Mouse (Mus musculus) bone marrow macrophage, adult 2 months (primary cell): ENCODE results near the gene Etl4. TPM values are rescaled to one million over a fixed set of nuclear protein-coding genes. Genes with fewer than 3 reads are reported as not detected.

Experiments used
- H3K27ac ChIP-seq: 2 replicates; pipeline ENCODE4 v1.5.1; 2012; ENCODE audit warnings: low read depth, low read length; ENCODE audit not compliant: insufficient read depth
- H3K4me1 ChIP-seq: 2 replicates; pipeline ENCODE4 v1.6.1; 2012; ENCODE audit warnings: low read length; ENCODE audit not compliant: control insufficient read depth, insufficient read depth
- H3K4me3 ChIP-seq: 2 replicates; pipeline ENCODE4 v1.5.1; 2012; ENCODE audit warnings: mild to moderate bottlenecking, low read length, moderate library complexity; ENCODE audit not compliant: insufficient read depth
- CTCF ChIP-seq: IDR thresholded peaks from 2 replicates; pipeline ENCODE4 v1.5.1; 2012; ENCODE audit warnings: low read depth, mild to moderate bottlenecking, low read length, moderate library complexity
- POLR2A ChIP-seq: IDR thresholded peaks from 2 replicates; pipeline ENCODE4 v1.6.1; 2012; ENCODE audit warnings: mild to moderate bottlenecking, low read depth, low read length, borderline replicate concordance
- polyA plus RNA-seq: library from polyadenylated mRNA; stranded (reverse); fragments of >200 nt; gene quantifications from 2 replicates; pipeline ENCODE4 v1.2.4, GENCODE M21; 2012; ENCODE audit not compliant: missing spikeins, insufficient read depth, insufficient read length

The Etl4 gene
- polyA plus RNA-seq, 1 experiment, result 7.3 TPM

DNA sequence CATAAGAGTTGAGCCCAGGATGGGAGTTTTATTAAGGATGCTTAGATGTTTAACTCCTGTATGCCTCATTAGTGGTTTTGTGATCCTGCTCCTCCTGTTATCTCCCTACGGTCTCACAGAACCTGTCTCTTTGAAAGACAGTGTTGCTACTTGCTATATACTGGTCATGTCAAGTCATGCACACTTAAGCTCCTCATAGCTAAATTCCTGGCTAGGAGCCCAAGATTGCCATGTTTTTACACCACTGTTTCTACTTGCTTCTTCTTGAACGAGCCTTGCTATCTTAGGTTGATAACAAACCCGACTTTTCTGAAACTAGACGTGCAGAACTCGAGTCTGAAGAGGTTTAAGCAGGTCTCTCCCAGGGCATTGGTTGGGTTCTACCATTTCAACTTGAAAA lies 710.3 kb downstream of the Etl4 start:
- Histone ChIP-seq H3K4me1 (no peaks in the 10 kb centered on the region), H3K27ac (no peak overlapping the region), H3K4me3 (no peak overlapping the region)
- TF ChIP-seq CTCF (no peak), POLR2A (no peak)

DNA sequence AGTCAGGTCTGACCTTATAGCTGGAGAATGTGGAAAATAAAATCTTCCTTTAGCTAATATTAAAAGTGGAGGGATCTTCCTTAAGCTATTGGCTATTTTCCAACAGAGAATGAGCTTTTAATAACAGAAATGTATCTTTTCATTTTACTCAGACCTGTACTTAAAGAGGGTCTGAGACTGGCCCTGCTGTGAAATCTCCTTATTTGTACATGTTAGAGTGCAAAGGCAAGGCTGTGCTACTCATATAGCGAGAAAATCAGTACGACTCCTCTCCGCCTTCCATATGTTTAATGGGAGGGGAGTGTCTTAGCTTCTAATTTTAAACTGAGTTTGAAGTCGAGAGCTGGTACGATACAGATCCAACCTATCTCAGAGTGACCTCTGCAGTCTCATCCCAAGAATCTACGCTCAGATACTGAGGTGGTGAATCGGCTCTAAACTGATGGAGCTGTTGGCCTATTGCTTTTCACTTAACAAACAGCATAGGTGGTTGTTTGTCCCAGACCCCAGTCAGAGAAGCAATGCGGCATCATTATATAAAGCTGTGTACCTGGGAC lies 719.7 kb downstream of the Etl4 start:
- no peak for TF ChIP-seq CTCF

DNA sequence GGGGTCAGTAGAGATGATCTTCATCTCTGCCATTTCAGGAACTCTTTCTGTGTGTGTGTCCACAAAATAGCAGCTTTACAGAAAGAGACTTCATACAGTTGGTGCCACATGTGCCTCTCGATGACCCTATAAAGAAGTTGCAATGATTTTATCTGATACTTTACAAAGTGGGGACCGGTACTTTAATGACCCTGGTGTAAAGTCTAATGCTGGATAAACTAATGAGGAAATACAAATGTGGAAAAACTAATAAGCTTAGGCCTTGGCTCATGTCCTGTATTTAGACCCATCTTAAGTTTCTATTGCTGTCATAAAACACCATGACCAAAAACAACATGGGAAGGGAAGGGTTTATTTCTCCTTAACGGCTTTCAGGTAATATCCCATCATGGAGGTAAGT lies 729.0 kb downstream of the Etl4 start:
- Histone ChIP-seq H3K4me3 (no peak overlapping the region), H3K27ac (no peak overlapping the region), H3K4me1 (no peaks in the 10 kb centered on the region)
- TF ChIP-seq CTCF, result no peak
- no peak for TF ChIP-seq POLR2A

More for the DNA sequence above, 719.7 kb downstream of the Etl4 start:
- Histone ChIP-seq H3K4me1 (no peaks in the 10 kb centered on the region), H3K27ac (no peak overlapping the region), H3K4me3 (no peak overlapping the region)

DNA sequence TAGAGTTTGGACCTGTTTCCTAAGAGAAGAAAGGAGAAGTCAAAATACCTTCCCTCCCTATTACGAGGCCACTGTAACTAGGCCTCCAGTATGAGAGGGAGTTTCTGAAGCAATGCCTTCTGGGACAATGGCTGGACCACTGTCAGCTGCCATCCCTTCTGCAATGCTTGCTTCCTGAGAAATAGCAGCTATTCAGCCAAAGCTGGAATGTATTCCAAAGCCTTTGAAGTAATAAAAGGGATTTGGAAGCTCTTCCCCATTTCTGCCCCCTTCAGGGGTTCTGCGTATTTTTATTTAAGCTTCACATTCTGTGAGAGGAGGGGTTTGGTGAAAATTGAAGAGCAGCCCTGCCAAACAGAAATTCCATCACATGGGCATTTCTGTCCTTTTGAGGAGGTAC lies 730.1 kb downstream of the Etl4 start:
- no peak overlapping the region for H3K4me3 ChIP-seq
- TF ChIP-seq CTCF (no peak), POLR2A (no peak)
- no peaks in the 10 kb centered on the region for H3K4me1 ChIP-seq
- H3K27ac ChIP-seq, result no peak overlapping the region

DNA sequence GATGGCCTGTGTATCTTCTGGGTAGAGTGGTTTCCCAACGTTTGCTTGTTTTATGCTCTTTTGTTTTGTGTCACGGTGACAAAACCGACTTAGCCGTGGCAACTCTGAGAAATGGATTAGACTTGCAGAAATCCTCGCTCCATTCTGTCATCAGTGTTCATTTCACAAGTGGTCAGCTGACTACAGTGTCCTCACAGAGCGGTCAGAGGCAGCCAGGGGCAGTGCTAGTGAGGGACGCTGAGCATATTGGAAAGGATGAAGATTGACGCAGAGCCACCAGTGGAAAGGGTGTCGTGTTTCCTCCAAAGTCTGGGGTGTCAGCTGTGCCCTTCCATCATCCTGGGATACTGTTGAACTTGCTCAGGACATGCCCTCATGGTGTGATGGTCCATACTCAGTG lies 733.2 kb downstream of the Etl4 start:
- TF ChIP-seq POLR2A, result no peak
- TF ChIP-seq CTCF, result no peak
- H3K4me1 ChIP-seq, result no peaks in the 10 kb centered on the region
- no peak overlapping the region for H3K4me3 ChIP-seq
- no peak overlapping the region for H3K27ac ChIP-seq

DNA sequence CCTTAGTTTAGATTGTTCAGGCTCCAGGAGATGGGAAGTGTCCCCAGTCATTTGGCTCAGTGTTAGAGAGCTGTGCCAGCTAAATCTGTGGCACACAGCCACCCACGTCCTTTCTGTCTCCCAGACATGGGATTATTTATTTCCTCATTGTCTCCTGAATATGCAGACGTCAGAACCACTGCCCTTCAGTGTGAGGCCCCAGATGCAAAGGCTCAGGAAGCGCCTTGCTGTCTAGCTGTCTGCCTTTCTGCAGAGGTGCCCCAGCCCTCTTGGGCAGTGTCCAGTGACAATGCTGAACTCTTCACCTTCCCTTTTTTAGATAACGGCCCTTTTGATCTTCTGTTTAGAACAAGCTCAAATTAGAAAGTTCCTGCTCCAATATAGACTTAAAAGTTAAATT lies 740.2 kb downstream of the Etl4 start:
- H3K4me1 ChIP-seq, result no peaks in the 10 kb centered on the region
- H3K4me3 ChIP-seq, result no peak overlapping the region
- TF ChIP-seq CTCF, result no peak
- TF ChIP-seq POLR2A, result no peak
- no peak overlapping the region for H3K27ac ChIP-seq

DNA sequence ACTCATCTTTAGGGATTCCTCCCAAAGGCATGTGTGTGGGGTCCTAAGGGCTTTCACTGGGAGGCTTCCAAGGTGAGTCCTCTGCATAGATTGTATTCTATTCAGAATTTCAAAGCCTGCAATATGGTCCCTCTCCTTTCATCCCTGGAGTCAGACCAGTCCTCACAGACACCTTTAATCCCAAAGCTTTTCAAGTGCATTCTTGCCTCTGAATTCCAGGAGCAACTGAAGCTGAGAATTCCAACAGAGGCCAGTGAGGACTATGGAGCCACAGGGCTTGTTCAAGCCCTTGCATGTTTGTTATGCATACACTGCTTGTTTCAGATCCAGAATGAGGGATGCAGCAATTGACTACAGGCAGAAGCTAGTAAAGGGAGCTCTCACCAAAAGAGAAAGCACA lies 743.5 kb downstream of the Etl4 start:
- Histone ChIP-seq H3K4me1 (no peaks in the 10 kb centered on the region), H3K27ac (no peak overlapping the region), H3K4me3 (no peak overlapping the region)
- TF ChIP-seq CTCF, result no peak
- TF ChIP-seq POLR2A, result no peak

DNA sequence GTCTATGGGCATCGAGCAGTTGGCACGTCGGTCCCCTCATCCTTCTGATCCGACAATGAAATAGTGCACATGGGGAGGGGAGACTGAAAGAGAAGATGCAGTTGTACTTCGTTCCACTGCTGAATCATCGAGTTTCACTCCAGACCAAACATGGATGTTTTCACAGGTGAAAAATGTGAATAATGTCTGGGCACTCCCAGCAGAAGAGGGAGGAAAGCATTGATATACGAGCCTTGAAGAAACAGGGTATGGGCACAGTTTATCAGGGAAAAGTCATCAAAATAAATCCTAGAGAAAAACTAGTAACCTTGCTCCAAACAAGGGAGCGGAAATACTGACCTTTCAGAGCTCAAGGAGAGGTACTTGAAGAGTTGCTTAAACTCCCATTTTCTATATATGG lies 744.5 kb downstream of the Etl4 start:
- TF ChIP-seq POLR2A (no peak), CTCF (no peak)
- Histone ChIP-seq H3K4me3 (no peak overlapping the region), H3K4me1 (no peaks in the 10 kb centered on the region), H3K27ac (no peak overlapping the region)

DNA sequence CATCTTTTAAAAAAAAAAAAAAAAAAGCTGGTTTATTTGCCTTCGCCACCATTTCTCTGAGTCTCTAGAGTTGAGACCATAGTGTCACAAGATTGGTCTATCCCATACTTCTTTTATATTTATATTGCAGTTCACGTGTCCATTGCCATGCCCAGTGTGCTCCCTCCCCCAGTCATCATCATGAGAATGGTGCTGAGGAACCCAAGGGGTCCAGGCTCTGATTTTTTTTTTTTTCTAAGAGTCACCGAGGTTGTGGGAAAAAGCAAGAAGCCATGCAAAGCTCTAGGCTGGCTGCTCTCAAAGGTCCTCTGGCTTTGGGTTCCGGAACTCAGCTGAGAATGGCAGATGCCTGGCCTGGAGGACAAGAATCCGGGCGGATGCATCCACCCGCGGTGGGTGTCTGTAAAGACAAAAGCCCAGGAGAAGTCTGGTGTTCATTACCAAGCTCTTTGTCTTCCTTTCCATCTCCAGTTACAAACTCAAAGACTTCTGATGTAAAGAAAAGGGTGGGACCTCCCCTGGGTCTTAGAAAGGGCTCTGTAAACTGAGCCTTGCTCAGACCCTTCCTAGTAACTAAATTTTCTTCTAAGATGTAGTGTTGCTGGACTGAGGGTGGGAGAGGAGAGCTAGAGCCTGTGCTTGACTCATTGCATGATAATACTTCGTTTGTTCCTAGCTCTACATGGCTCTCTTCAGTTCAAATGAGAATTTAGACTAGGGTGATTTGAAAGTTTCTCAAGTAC lies 745.2 kb downstream of the Etl4 start:
- H3K27ac ChIP-seq, result no peak overlapping the region
- TF ChIP-seq CTCF, result no peak
- TF ChIP-seq POLR2A, result no peak
- no peak overlapping the region for H3K4me3 ChIP-seq
- H3K4me1 ChIP-seq, result no peaks in the 10 kb centered on the region

DNA sequence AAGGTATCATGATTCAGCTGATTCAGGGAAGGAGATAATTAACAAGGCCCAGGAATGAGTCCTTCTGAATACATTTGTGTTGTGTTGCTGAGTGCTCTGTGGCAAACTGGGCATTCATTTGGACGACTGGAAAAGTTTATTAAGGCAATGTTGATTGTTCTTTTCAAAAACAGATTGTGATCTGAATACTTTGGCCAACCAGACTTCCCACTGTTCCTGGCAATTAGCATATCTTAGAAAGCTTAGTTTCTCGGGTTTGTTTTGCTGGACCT lies 745.7 kb downstream of the Etl4 start:
- no peak overlapping the region for H3K4me3 ChIP-seq
- TF ChIP-seq CTCF (no peak), POLR2A (no peak)
- no peak overlapping the region for H3K27ac ChIP-seq
- H3K4me1 ChIP-seq, result no peaks in the 10 kb centered on the region

DNA sequence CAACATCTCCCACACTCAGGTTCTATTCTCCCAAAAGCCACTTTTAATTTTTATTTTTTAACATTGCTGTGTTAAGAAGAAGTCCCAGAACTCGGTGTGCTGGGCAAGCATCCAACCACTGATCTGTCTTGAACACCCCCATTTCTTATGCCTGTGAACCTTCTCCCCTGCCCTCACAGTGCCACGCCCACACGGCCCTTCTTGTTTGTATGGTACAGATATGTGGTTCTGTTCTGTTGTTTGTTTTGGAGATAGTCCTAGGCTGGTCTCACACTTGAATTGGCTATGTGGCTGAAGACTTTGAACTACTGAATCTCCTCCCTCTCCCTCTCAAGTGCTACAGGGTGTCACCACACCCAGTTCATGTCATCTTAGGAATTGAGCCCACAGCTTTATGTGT lies 748.3 kb downstream of the Etl4 start:
- no peak overlapping the region for H3K4me3 ChIP-seq
- H3K4me1 ChIP-seq, result no peaks in the 10 kb centered on the region
- no peak for TF ChIP-seq CTCF
- no peak for TF ChIP-seq POLR2A
- H3K27ac ChIP-seq, result no peak overlapping the region
